Mouse (Mus musculus) erythroblast, embryonic 14.5 days (primary cell): ENCODE results near the gene Angptl8.

Experiments used
- GATA1 ChIP-seq: IDR thresholded peaks from 2 replicates; pipeline ENCODE4 v1.6.1; 2012; ENCODE audit warnings: low read length, inconsistent platforms, mixed read lengths
- TAL1 ChIP-seq: IDR thresholded peaks from 3 replicates; pipeline ENCODE4 v1.6.1; 2012; ENCODE audit warnings: low read length, inconsistent platforms, mixed read lengths

GRCm38 (mm10) chr9:21803986-21804644, 31.2 kb upstream of the Angptl8 start:
- TF ChIP-seq TAL1 (no peak), GATA1 (no peak)
